15 mouse cellular contexts compared by ENCODE assay signal in the genomic region with DNA sequence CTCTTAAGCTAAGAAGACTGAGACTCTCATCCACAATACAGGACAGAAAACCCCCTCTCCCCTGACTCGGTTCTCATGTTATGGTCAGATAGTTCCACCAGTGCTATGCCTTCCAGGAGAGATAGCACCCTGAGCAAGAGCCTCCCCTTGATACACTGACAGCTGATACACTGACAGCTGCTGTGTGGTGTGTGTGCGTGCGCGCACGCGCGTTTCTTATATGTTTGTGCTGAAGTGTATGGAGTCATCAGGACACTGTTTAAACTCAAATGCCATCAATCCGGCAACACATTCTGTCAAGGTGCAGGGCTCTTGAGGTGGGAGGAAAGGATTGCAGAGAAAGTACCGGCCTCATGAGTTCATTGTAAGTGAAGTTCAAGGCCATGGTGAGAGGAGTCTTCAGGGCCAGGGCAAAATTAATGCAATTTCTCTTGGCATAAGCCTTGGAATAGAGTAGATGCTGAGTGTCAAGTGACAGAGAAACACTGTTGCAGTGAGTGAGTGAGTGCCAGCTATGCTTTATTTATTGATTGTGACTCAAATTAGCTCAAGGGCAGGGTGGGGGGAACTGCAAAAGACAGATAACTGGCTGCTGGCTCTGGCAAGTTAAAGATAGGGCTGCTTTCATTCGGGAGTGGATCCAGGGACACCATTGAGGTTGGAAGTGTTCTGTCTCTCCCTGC.
A peak's percentile ranks its signal among the peaks of the same experiment; 100 is the strongest.
DNase-seq lines count a peak whose midpoint lies in the region; TF ChIP-seq lines count a peak whose summit lies in the region.
"Had no signal": no experiment of that assay in that cellular context is flagged by ENCODE, and none has a peak within 500 bp of the region (broad histone marks: within the 10 kb centered on the region; RNA-seq: fewer than 3 reads in every experiment).

No protein-coding gene starts in this region.

- WGBS in heart, adult 2 months, result 55% methylated on average over 10 of the region's 10 CpGs
- WGBS in limb, embryonic 10.5 days, result 88% methylated on average over 10 of the region's 10 CpGs

- no peak overlapping the region for H3K27ac ChIP-seq in heart, adult 2 months
- no peak overlapping the region for H3K27ac ChIP-seq in limb, embryonic 10.5 days
- H3K27ac ChIP-seq: embryonic facial prominence, embryonic 12.5 days; layer of hippocampus, adult 2 months; midbrain, embryonic 12.5 days; neural tube, embryonic 12.5 days had no signal

- no peak for TF ChIP-seq POLR2A in heart, adult 2 months (IDR thresholded peaks at IDR 0.05; ENCODE audit: insufficient read depth, low read depth, low read length)

- no peaks in the 10 kb centered on the region; the same call in 1 of the 2 replicates for H3K4me1 ChIP-seq in heart, adult 2 months (ENCODE audit: control insufficient read depth, insufficient read depth, low read length)
- H3K4me1 ChIP-seq in limb, embryonic 10.5 days, result no peaks in the 10 kb centered on the region
- H3K4me1 ChIP-seq: embryonic facial prominence, embryonic 12.5 days; neural tube, embryonic 12.5 days had no signal

- H3K4me3 ChIP-seq in heart, adult 2 months, result no peak overlapping the region
- H3K4me3 ChIP-seq in limb, embryonic 10.5 days, result no peak overlapping the region
- H3K4me3 ChIP-seq: embryonic facial prominence, embryonic 12.5 days; layer of hippocampus, adult 2 months; midbrain, embryonic 12.5 days; neural tube, embryonic 12.5 days had no signal

- intact Hi-C loops in heart, adult 2 months (cut with DNase I), result no loop called here

- 0 out of 2 replicates have a peak, but pooled peaks have one; percentile 19 for TF ChIP-seq EP300 in heart, adult 2 months (IDR thresholded peaks at IDR 0.05; ENCODE audit: insufficient read depth, low read depth, low read length)

- no peaks in the 10 kb centered on the region for H3K36me3 ChIP-seq in heart, adult 2 months (ENCODE audit: control insufficient read depth, insufficient read depth, low read length)
- no peaks in the 10 kb centered on the region for H3K36me3 ChIP-seq in limb, embryonic 10.5 days
- H3K36me3 ChIP-seq: embryonic facial prominence, embryonic 12.5 days; midbrain, embryonic 12.5 days; neural tube, embryonic 12.5 days had no signal

- peak; percentile 5 for DNase-seq in embryo, embryonic 11 days
- DNase-seq in embryo, embryonic 10.5 days (ENCODE audit: low spot score), result no peak
- peak in 1 of 2 experiments; percentile 37 for DNase-seq in heart, adult 2 months
- peak; percentile 69 for DNase-seq in liver
- peak; percentile 22 for DNase-seq in lung, postnatal 14 days
- no peak for DNase-seq in left cerebral cortex, adult 11 months (ENCODE audit: low spot score)
- no peak for DNase-seq in right cerebral cortex, postnatal 36 days (ENCODE audit: low spot score in 2 of 2)
- DNase-seq in limb, embryonic 10.5 days (ENCODE audit: low spot score), result no peak
- DNase-seq: cerebellum, adult 18-20 months; forebrain, postnatal 0 days; right cerebral cortex, adult 18-20 months had no signal

- H3K9ac ChIP-seq in heart, adult 2 months (ENCODE audit: low read depth, low read length), result no peak overlapping the region
- H3K9ac ChIP-seq: embryonic facial prominence, embryonic 12.5 days; forebrain, postnatal 0 days; midbrain, embryonic 12.5 days; neural tube, embryonic 12.5 days had no signal

- no peaks in the 10 kb centered on the region for H3K79me2 ChIP-seq in heart, adult 2 months (replicated peaks; ENCODE audit: control insufficient read depth, insufficient read depth, low read length)

- H3K9me3 ChIP-seq in limb, embryonic 10.5 days (replicated peaks), result no peaks in the 10 kb centered on the region
- H3K9me3 ChIP-seq: embryonic facial prominence, embryonic 12.5 days; midbrain, embryonic 12.5 days; neural tube, embryonic 12.5 days had no signal

- no peak for TF ChIP-seq CTCF in heart, adult 2 months (IDR thresholded peaks at IDR 0.05)

- H3K27me3 ChIP-seq in heart, adult 2 months (ENCODE audit: control insufficient read depth, insufficient read depth, low read length), result no peaks in the 10 kb centered on the region
- no peaks in the 10 kb centered on the region for H3K27me3 ChIP-seq in limb, embryonic 10.5 days (ENCODE audit: low read depth, poor library complexity, severe bottlenecking)
- H3K27me3 ChIP-seq: embryonic facial prominence, embryonic 12.5 days; midbrain, embryonic 12.5 days; neural tube, embryonic 12.5 days had no signal

Comparison
In these comparisons a context has a peak if more than half of its experiments do, and no peak if none do; other contexts are left out.
1. DNase-seq: peak in embryo, embryonic 11 days (single experiment), liver (single experiment) and lung, postnatal 14 days (single experiment); none in embryo, embryonic 10.5 days (single experiment), left cerebral cortex, adult 11 months (single experiment), right cerebral cortex, postnatal 36 days (0 of 2) and limb, embryonic 10.5 days (single experiment).